Mouse (Mus musculus): ENCODE results near the gene Tmem170. TPM values are rescaled to one million over a fixed set of nuclear protein-coding genes. Genes with fewer than 3 reads are reported as not detected.

Gene Tmem170
- total RNA-seq, 1 experiment: 12.1 TPM

DNA sequence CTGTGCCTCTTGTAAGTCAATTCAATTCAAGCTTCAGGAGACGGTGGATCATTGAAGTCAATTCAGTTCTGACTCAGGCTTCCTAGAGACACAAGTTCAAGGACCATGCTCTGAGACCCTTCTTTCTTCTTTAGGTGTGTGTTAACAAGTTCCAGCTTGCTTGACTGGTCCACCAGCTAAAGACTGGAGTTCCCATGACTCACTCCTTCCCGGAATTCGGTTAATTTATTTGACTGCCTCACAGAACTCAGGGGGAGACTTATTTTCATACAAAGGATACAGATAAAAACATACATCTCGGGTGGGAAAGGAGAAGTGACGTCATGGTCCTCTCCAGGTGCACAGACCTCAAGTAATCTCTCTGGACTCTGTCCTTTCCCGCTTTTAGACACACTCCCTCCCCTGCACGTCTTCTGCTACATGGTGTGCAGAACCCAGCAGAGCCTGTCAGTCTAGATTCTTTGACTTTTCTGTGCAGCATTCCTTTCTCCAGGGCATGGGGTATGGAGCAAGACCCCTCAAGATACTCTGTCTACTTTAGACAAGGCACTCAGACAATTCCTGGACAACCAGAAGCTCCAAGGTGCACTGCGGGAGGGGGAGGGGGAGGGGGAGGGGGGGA, 29.1 kb upstream of the Tmem170 start:
- Histone ChIP-seq H3K9me3 (ENCODE audit: control insufficient read depth, insufficient read depth, low read depth, low read length) (no peaks in the 10 kb centered on the region), H3K4me3 (ENCODE audit: insufficient read depth in 1 of 2, low read depth in 1 of 2, low read length in 2 of 2, poor library complexity in 1 of 2, severe bottlenecking in 1 of 2) (no peak overlapping the region), H3K9ac (ENCODE audit: insufficient read depth, low read depth, low read length, poor library complexity, severe bottlenecking) (no peak overlapping the region), H3K36me3 (ENCODE audit: control insufficient read depth, insufficient read depth, low read length, poor library complexity, severe bottlenecking) (no peaks in the 10 kb centered on the region), H3K4me1 (ENCODE audit: control insufficient read depth in 2 of 2, insufficient read depth in 2 of 2, low read length in 2 of 2, poor library complexity in 1 of 2) (peaks cover 5% of the 10 kb centered on the region in 2 experiments; a peak in 3 of 4 replicates), H3K27ac (ENCODE audit: insufficient read depth, low read depth, low read length, poor library complexity, severe bottlenecking) (no peak overlapping the region)
- no peak for TF ChIP-seq MAFK (IDR thresholded peaks at IDR 0.05; ENCODE audit: insufficient read depth, low read depth, low read length)
- no peak for TF ChIP-seq CHD2 (IDR thresholded peaks at IDR 0.05; ENCODE audit: low read depth, low read length)
- TF ChIP-seq HCFC1 (IDR thresholded peaks at IDR 0.05; ENCODE audit: borderline replicate concordance, insufficient read depth, low read length): no peak
- no peak for TF ChIP-seq ZNF384 (IDR thresholded peaks at IDR 0.05; ENCODE audit: low read depth, low read length)
- no peak for TF ChIP-seq ZC3H11A (IDR thresholded peaks at IDR 0.05; ENCODE audit: borderline replicate concordance, low read depth, low read length)
- no peak for DNase-seq (ENCODE audit: low read depth, low spot score)
- in situ Hi-C loops (cut with MboI; ENCODE audit: low sequenced_read_pairs in 2 of 2, unreplicated experiment in 2 of 2): no loop called here

DNA sequence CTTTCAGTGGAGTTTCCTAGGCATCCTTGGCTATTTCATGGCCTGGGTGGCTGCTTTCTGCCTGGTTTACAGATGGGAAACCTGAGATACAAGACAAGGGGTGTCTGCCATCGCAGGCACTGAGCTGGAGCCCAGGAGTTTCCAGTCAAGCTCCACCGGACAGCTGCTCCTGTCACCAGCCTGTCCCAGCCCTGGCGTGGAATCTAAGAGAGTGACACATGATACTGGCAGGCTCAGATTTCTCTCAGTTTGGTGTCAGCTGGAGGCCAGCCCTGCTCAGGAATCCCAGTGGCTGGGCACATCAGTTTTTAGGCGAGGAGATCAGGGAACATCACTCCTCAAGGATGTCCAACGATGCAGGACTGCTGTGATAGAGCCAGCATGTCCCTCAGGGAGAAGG, 25.5 kb upstream of the Tmem170 start:
- H3K36me3 ChIP-seq (ENCODE audit: control insufficient read depth, insufficient read depth, low read length, poor library complexity, severe bottlenecking): no peaks in the 10 kb centered on the region
- peaks cover 2 to 5% of the 10 kb centered on the region in 2 experiments; a peak in 3 of 4 replicates for H3K4me1 ChIP-seq (ENCODE audit: control insufficient read depth in 2 of 2, insufficient read depth in 2 of 2, low read length in 2 of 2, poor library complexity in 1 of 2)
- in situ Hi-C loops (cut with MboI; ENCODE audit: low sequenced_read_pairs in 2 of 2, unreplicated experiment in 2 of 2): no loop called here
- no peak overlapping the region for H3K27ac ChIP-seq (ENCODE audit: insufficient read depth, low read depth, low read length, poor library complexity, severe bottlenecking)
- DNase-seq (ENCODE audit: low read depth, low spot score): no peak
- no peak overlapping the region for H3K4me3 ChIP-seq (ENCODE audit: insufficient read depth in 1 of 2, low read depth in 1 of 2, low read length in 2 of 2, poor library complexity in 1 of 2, severe bottlenecking in 1 of 2)
- no peak overlapping the region for H3K9ac ChIP-seq (ENCODE audit: insufficient read depth, low read depth, low read length, poor library complexity, severe bottlenecking)
- no peaks in the 10 kb centered on the region; the same call in 1 of the 2 replicates for H3K9me3 ChIP-seq (ENCODE audit: control insufficient read depth, insufficient read depth, low read depth, low read length)
- TF ChIP-seq ZNF384 (IDR thresholded peaks at IDR 0.05; ENCODE audit: low read depth, low read length) (no peak), HCFC1 (IDR thresholded peaks at IDR 0.05; ENCODE audit: borderline replicate concordance, insufficient read depth, low read length) (no peak), ZC3H11A (IDR thresholded peaks at IDR 0.05; ENCODE audit: borderline replicate concordance, low read depth, low read length) (no peak), MAFK (IDR thresholded peaks at IDR 0.05; ENCODE audit: insufficient read depth, low read depth, low read length) (no peak), CHD2 (IDR thresholded peaks at IDR 0.05; ENCODE audit: low read depth, low read length) (no peak)

DNA sequence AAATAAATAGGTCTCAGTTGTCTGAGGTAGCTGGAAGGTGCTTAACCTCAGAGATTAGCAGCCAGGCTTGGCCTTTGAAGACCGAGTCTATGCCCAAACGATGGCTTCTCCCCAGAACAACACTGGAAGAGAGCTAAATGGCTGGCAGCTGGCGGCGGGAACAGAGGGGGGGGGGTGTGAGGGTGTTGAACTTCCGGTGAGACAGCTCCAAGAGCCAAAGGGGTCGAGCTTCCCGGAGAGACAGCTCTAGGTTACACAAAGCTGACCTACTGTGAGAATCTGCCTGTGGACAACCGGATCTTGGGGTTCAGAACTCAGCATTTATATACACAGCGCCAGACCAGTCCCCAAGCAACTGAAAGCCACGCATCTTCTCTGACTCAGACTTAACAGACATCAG, 22.0 kb upstream of the Tmem170 start:
- in situ Hi-C loops (cut with MboI; ENCODE audit: low sequenced_read_pairs in 2 of 2, unreplicated experiment in 2 of 2): no loop called here
- TF ChIP-seq ZNF384 (IDR thresholded peaks at IDR 0.05; ENCODE audit: low read depth, low read length) (no peak), CHD2 (IDR thresholded peaks at IDR 0.05; ENCODE audit: low read depth, low read length) (no peak), ZC3H11A (IDR thresholded peaks at IDR 0.05; ENCODE audit: borderline replicate concordance, low read depth, low read length) (no peak), HCFC1 (IDR thresholded peaks at IDR 0.05; ENCODE audit: borderline replicate concordance, insufficient read depth, low read length) (no peak), MAFK (IDR thresholded peaks at IDR 0.05; ENCODE audit: insufficient read depth, low read depth, low read length) (no peak)
- peak overlapping the region in 1 of 2 experiments; percentile 44; a peak in 2 of 4 replicates for H3K4me3 ChIP-seq (ENCODE audit: insufficient read depth in 1 of 2, low read depth in 1 of 2, low read length in 2 of 2, poor library complexity in 1 of 2, severe bottlenecking in 1 of 2)

DNA sequence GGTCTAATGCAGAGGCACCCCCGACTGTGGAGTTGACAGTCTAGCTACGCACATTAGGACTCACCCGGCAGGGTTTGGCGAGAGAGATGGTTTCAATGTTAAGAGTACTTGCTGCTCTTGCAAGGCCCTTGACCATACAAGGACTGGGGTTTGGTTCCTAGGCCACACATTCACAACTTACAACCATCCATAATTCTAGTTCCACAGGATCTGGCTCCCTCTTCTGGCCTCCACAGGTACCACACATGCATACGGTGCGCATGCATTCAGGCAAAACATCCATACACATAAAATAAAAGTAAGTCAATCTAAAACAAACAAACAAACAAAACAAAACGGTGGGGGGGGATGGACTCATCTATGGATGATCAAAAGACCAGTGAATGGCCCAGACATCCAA, 18.4 kb upstream of the Tmem170 start:
- in situ Hi-C loops (cut with MboI; ENCODE audit: low sequenced_read_pairs in 2 of 2, unreplicated experiment in 2 of 2): no loop called here
- no peak overlapping the region for H3K9ac ChIP-seq (ENCODE audit: insufficient read depth, low read depth, low read length, poor library complexity, severe bottlenecking)
- no peak for TF ChIP-seq HCFC1 (IDR thresholded peaks at IDR 0.05; ENCODE audit: borderline replicate concordance, insufficient read depth, low read length)
- TF ChIP-seq MAFK (IDR thresholded peaks at IDR 0.05; ENCODE audit: insufficient read depth, low read depth, low read length): no peak
- TF ChIP-seq ZNF384 (IDR thresholded peaks at IDR 0.05; ENCODE audit: low read depth, low read length): no peak
- no peak for TF ChIP-seq CHD2 (IDR thresholded peaks at IDR 0.05; ENCODE audit: low read depth, low read length)
- no peak for TF ChIP-seq ZC3H11A (IDR thresholded peaks at IDR 0.05; ENCODE audit: borderline replicate concordance, low read depth, low read length)
- no peak for DNase-seq (ENCODE audit: low read depth, low spot score)
- H3K9me3 ChIP-seq (ENCODE audit: control insufficient read depth, insufficient read depth, low read depth, low read length): no peaks in the 10 kb centered on the region; the same call in 1 of the 2 replicates
- H3K4me3 ChIP-seq (ENCODE audit: insufficient read depth in 1 of 2, low read depth in 1 of 2, low read length in 2 of 2, poor library complexity in 1 of 2, severe bottlenecking in 1 of 2): no peak overlapping the region
- peaks cover 5 to 7% of the 10 kb centered on the region in 2 experiments; a peak in 2 of 4 replicates for H3K4me1 ChIP-seq (ENCODE audit: control insufficient read depth in 2 of 2, insufficient read depth in 2 of 2, low read length in 2 of 2, poor library complexity in 1 of 2)
- no peak overlapping the region for H3K27ac ChIP-seq (ENCODE audit: insufficient read depth, low read depth, low read length, poor library complexity, severe bottlenecking)
- H3K36me3 ChIP-seq (ENCODE audit: control insufficient read depth, insufficient read depth, low read length, poor library complexity, severe bottlenecking): no peaks in the 10 kb centered on the region

More for the DNA sequence above, 22.0 kb upstream of the Tmem170 start:
- no peak for DNase-seq (ENCODE audit: low read depth, low spot score)
- Histone ChIP-seq H3K9ac (ENCODE audit: insufficient read depth, low read depth, low read length, poor library complexity, severe bottlenecking) (no peak overlapping the region; the same call in 1 of the 2 replicates), H3K9me3 (ENCODE audit: control insufficient read depth, insufficient read depth, low read depth, low read length) (no peaks in the 10 kb centered on the region; the same call in 1 of the 2 replicates), H3K36me3 (ENCODE audit: control insufficient read depth, insufficient read depth, low read length, poor library complexity, severe bottlenecking) (no peaks in the 10 kb centered on the region), H3K27ac (ENCODE audit: insufficient read depth, low read depth, low read length, poor library complexity, severe bottlenecking) (no peak overlapping the region; the same call in 1 of the 2 replicates), H3K4me1 (ENCODE audit: control insufficient read depth in 2 of 2, insufficient read depth in 2 of 2, low read length in 2 of 2, poor library complexity in 1 of 2) (peaks cover 2 to 4% of the 10 kb centered on the region in 2 experiments; a peak in 2 of 4 replicates)
